Mouse (Mus musculus) liver, embryonic 14.5 days (tissue): ENCODE measurements at regions not wholly inside any gene's neighbourhood (a gene's known extent, or its start where the extent isn't known, plus 50 kb on each side); places are given as distances from the start of the nearest gene placed in this dataset.

Source experiments
- CTCF ChIP-seq: IDR thresholded peaks from 2 replicates; pipeline ENCODE4 v1.5.1; 2016; ENCODE audit warnings: antibody characterized with exemption, low read depth, control low read depth
- EP300 ChIP-seq: IDR thresholded peaks from 2 replicates; pipeline ENCODE4 v1.6.1; 2016; ENCODE audit warnings: antibody characterized with exemption, low read depth

- TF ChIP-seq CTCF (no peak), EP300 (no peak)
Measured at GRCm38 (mm10) chr14:9296145-9296544, 630.1 kb upstream of the 4930452B06Rik start.
